Mouse (Mus musculus): ENCODE measurements at regions not wholly inside any gene's neighbourhood (a gene's known extent, or its start where the extent isn't known, plus 50 kb on each side); places are given as distances from the start of the nearest gene placed in this dataset.

DNA sequence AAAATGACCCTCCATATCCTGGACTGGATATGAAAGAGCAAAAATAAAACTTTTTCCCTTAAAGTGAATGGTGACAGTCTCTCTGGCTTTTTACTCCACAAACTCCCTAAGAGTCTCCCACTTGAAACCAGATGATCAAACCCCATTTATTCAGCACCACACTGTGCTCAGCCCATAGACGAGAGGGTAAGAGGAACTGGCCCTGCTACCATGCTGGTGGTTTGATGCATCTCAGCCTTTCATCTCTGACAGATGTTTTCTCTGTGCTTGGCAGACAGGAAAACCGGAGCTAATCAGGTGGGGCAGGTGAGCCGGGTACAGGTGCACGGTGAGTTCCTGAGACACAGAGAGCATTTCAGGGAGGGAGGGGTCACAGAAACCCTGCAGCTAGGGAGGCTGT is 631.8 kb downstream of the Defb40 start:
- TF ChIP-seq CTCF (IDR thresholded peaks at IDR 0.05; ENCODE audit: borderline replicate concordance, insufficient read depth, low read depth, low read length) (no peak), POLR2A (IDR thresholded peaks at IDR 0.05; ENCODE audit: borderline replicate concordance, insufficient read depth, low read length) (no peak)
